Mouse (Mus musculus) G1E (cell line): ENCODE measurements at regions not wholly inside any gene's neighbourhood (a gene's known extent, or its start where the extent isn't known, plus 50 kb on each side); places are given as distances from the start of the nearest gene placed in this dataset.

ENCODE experiments used
- ATAC-seq: 2 replicates; pipeline ENCODE4 v1.8.0; 2016; ENCODE audit warnings: mild to moderate bottlenecking; ENCODE audit not compliant: insufficient number of reproducible peaks, poor library complexity, low FRiP score, severe bottlenecking; ENCODE audit errors: extremely low read depth
- DNase-seq: peaks from one replicate; pipeline ENCODE4 v3.0.0; 2012; ENCODE audit warnings: low spot score
- H3K27me3 ChIP-seq: 2 replicates; pipeline ENCODE4 v1.6.1; 2012; ENCODE audit warnings: mild to moderate bottlenecking, low read length, inconsistent platforms; ENCODE audit not compliant: insufficient read depth
- H3K36me3 ChIP-seq: replicated peaks from 2 replicates; pipeline ENCODE3; 2012; ENCODE audit warnings: mild to moderate bottlenecking, inconsistent platforms
- H3K4me1 ChIP-seq: 2 replicates; pipeline ENCODE4 v1.6.1; 2012; ENCODE audit warnings: low read depth, low read length, inconsistent platforms, mixed read lengths; ENCODE audit not compliant: insufficient read depth
- H3K4me3 ChIP-seq: 2 replicates; pipeline ENCODE4 v1.5.1; 2012; ENCODE audit warnings: low read depth, mild to moderate bottlenecking, inconsistent platforms, low read length, moderate library complexity, mixed read lengths
- H3K9me3 ChIP-seq: replicated peaks from 2 replicates; pipeline ENCODE4 v1.6.1; 2012; ENCODE audit warnings: inconsistent platforms
- CTCF ChIP-seq: IDR thresholded peaks from 2 replicates; pipeline ENCODE4 v1.5.1; 2012; ENCODE audit warnings: low read depth, low read length, inconsistent platforms, mixed read lengths
- GATA1 ChIP-seq: IDR thresholded peaks from 2 replicates; pipeline ENCODE4 v1.6.1; 2012; ENCODE audit warnings: borderline replicate concordance, low read length, inconsistent platforms, mixed read lengths
- GATA2 ChIP-seq: IDR thresholded peaks from 2 replicates; pipeline ENCODE4 v1.6.1; 2012; ENCODE audit warnings: low read depth, low read length, inconsistent platforms, borderline replicate concordance
- POLR2AphosphoS5 ChIP-seq: IDR thresholded peaks from 2 replicates; pipeline ENCODE4 v1.6.1; 2012; ENCODE audit warnings: low read depth, low read length, inconsistent platforms; ENCODE audit not compliant: insufficient replicate concordance
- TAL1 ChIP-seq: conservative IDR thresholded peaks from 2 replicates; pipeline ENCODE4 v1.6.1; 2012; ENCODE audit warnings: low read depth, low read length, inconsistent platforms, mixed read lengths

DNA sequence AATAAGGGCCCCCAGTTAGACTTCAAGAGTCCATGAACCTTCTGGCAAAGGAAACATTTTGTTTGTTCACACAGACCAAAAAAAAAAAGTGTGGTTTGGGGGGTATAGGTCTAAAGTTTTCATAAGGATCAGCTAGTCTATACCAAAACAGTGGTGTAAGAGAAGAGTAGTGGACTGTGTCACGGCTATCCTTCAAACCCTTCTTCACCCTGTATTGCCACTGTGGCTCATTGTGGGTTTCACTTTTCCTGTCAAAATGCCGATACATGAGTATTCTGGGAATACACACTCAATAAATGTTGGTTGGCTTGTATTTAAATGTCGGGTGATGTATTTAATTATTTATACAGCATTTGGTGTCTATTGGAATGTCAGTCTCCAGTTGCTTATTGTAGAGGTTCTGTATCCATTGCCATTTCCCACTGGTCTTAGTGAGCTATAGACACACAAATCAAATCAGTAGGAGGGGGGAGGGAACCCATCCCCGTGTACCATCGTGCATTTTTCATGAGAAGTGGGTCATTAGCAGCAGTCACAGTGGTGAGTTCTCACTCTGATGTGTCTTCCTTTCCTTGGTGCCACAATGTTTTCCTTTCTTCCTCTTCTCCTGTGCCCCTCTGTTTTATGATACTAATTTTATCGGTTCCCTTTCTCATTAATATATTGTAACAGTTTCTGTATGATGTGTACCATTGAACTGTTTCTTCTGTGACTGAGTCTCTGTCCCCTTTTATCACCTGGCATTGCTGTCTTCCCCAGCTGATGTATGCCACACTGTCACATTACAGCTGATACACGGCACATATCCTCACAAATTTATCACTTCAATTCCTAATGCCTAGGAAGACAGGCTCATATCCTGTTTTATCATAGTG is 187.8 kb upstream of the Tsc22d2 start:
- Histone ChIP-seq H3K4me1 (no peaks in the 10 kb centered on the region), H3K4me3 (no peak overlapping the region), H3K9me3 (no peaks in the 10 kb centered on the region), H3K27me3 (no peaks in the 10 kb centered on the region; the same call in 1 of the 2 replicates), H3K36me3 (no peaks in the 10 kb centered on the region)
- DNase-seq (no peak), ATAC-seq (no peak)
- no peak for TF ChIP-seq GATA2
- TF ChIP-seq POLR2AphosphoS5: no peak
- no peak for TF ChIP-seq TAL1
- TF ChIP-seq GATA1: no peak
- no peak for TF ChIP-seq CTCF

DNA sequence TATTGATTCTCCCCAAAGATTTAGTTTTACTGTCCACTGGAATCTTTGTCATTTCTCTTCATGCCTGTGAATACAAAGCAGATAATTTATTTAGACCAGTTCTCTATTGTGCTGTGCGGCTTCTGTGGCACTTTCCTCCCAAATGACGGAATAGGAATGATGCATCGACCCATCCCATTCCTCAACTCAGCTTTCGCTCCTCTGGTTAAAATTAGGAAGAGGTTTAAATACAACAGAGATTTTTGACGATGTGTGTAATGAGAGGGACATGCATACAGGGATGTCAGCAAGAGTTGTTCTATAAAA is 187.2 kb upstream of the Tsc22d2 start:
- H3K9me3 ChIP-seq: no peaks in the 10 kb centered on the region
- H3K36me3 ChIP-seq: no peaks in the 10 kb centered on the region
- no peak overlapping the region for H3K4me3 ChIP-seq
- no peaks in the 10 kb centered on the region for H3K4me1 ChIP-seq
- no peaks in the 10 kb centered on the region; the same call in 1 of the 2 replicates for H3K27me3 ChIP-seq
- no peak for DNase-seq
- TF ChIP-seq GATA2 (no peak), GATA1 (no peak), CTCF (no peak), TAL1 (no peak), POLR2AphosphoS5 (no peak)
- no peak for ATAC-seq

DNA sequence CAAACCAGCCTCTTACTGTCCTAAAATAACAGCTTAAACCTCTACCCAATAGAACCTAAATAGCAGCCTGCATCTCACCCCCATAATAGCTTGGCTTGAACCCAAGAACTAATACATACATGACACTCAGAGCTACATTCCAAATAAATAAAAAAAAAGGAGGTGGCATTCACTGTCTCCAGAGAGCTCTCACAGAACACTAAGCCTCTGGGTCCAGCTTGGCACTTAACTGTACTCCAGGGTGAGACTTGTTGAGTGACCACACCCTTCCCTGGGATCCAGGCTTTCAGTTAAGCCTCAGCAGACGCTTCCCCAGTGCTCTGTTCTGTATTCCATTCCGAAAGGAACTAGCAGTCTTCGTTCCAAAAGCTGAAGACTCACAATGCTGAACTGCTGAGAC is 186.3 kb upstream of the Tsc22d2 start:
- Histone ChIP-seq H3K27me3 (no peaks in the 10 kb centered on the region; the same call in 1 of the 2 replicates), H3K9me3 (no peaks in the 10 kb centered on the region), H3K36me3 (no peaks in the 10 kb centered on the region), H3K4me1 (no peaks in the 10 kb centered on the region), H3K4me3 (no peak overlapping the region)
- TF ChIP-seq TAL1 (no peak), POLR2AphosphoS5 (no peak), CTCF (no peak), GATA1 (no peak), GATA2 (no peak)
- DNase-seq (no peak), ATAC-seq (no peak)

DNA sequence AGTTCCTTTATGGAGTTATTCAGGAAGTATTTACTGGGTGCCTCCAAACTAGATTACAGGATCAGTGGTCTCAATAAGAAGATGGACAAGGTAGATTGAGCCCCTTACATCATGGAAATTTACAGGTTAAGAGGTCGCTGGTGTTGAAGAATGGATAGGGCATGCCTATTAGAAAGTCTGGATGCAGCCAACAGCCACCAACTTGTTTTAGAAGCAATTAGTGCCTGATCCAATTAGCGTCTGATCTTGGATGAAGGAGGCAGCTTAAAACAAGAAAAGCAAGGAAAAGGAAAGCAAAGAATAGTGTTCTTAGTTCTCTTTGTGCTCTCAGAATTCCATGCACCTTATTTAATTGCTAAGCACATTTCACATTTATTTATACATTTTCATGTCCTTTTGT is 182.8 kb upstream of the Tsc22d2 start:
- Histone ChIP-seq H3K4me1 (no peaks in the 10 kb centered on the region), H3K36me3 (no peaks in the 10 kb centered on the region), H3K9me3 (no peaks in the 10 kb centered on the region), H3K4me3 (no peak overlapping the region), H3K27me3 (no peaks in the 10 kb centered on the region; the same call in 1 of the 2 replicates)
- no peak for TF ChIP-seq POLR2AphosphoS5
- no peak for TF ChIP-seq GATA2
- TF ChIP-seq CTCF: no peak
- TF ChIP-seq TAL1: no peak
- no peak for TF ChIP-seq GATA1
- DNase-seq: no peak
- ATAC-seq: no peak

DNA sequence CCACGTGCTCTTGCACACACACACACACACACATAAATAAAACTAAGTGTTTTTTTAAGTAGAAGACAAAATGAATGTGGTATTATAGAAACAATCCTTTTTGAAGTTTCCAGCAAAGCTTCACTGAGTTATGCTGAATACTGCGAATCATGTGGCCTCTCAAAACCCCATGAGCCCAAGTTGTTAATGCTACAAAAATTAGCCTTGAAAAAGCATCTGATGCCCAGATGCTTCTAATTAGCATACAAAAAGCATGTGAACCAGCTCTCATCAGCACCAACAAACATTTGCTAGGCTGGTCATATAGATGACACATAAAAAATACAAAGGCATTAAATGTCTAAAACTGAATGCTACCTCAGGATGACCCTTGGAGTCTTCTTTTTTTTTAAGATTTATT is 181.2 kb upstream of the Tsc22d2 start:
- DNase-seq (no peak), ATAC-seq (no peak)
- Histone ChIP-seq H3K27me3 (no peaks in the 10 kb centered on the region; the same call in 1 of the 2 replicates), H3K36me3 (no peaks in the 10 kb centered on the region), H3K4me1 (no peaks in the 10 kb centered on the region), H3K4me3 (no peak overlapping the region), H3K9me3 (no peaks in the 10 kb centered on the region)
- TF ChIP-seq TAL1: no peak
- no peak for TF ChIP-seq GATA2
- no peak for TF ChIP-seq GATA1
- TF ChIP-seq CTCF: no peak

DNA sequence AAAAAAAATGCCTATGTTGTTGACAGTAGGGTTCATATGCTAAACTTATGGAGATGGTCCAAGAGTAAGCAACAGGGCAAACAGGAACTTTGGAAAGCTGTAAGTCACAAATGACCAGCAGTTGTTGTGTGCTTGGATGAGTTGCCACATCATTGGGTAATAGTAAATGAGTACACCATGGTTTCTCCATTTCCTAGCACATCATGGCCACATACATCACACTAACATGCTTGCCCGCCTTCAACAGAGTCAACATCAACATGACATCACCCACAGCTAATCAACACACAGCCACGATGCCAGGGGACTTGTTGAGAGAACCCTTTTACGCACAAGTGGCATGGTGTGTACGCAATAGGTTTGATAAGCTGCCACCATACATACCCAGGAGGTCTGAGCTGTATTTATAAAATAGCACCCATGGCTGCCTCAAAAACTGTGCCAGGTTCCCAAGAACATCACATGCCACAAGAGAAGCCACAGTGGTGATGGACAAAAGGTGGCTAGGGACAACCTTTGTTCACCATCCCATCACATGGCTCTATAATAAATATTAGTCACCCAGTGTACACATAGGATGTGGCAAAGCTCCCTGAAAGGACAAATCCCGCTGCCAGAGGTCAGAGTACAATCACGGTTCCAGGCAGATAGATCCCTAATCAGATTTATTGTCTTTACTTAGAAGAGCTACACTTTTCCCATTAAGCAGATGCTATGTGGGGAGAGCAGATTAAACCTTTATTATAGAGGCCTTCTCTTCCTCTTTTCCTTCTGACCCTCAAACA is 179.5 kb upstream of the Tsc22d2 start:
- no peak for ATAC-seq
- TF ChIP-seq POLR2AphosphoS5: no peak
- TF ChIP-seq CTCF: no peak
- no peak for TF ChIP-seq GATA2
- no peak for TF ChIP-seq GATA1
- no peak for TF ChIP-seq TAL1
- H3K36me3 ChIP-seq: no peaks in the 10 kb centered on the region
- DNase-seq: no peak
- no peaks in the 10 kb centered on the region; the same call in 1 of the 2 replicates for H3K27me3 ChIP-seq
- H3K4me1 ChIP-seq: no peaks in the 10 kb centered on the region
- H3K4me3 ChIP-seq: no peak overlapping the region
- H3K9me3 ChIP-seq: no peaks in the 10 kb centered on the region
